Mouse (Mus musculus) liver, postnatal 0 days (tissue): Measurements from ENCODE around the gene 6430548M08Rik.

Source experiments
- CTCF ChIP-seq: sonication (generic); IDR thresholded peaks from 2 replicates; pipeline ENCODE4 v1.5.1; 2016; ENCODE audit warnings: antibody characterized with exemption, low read depth
- EP300 ChIP-seq: IDR thresholded peaks from 2 replicates; pipeline ENCODE4 v1.6.1; 2016; ENCODE audit warnings: antibody characterized with exemption, low read depth, mild to moderate bottlenecking

GRCm38 (mm10) chr8:120131158-120131557, 17.2 kb downstream of the 6430548M08Rik start:
- TF ChIP-seq CTCF, result no peak
- TF ChIP-seq EP300, result no peak
